Mouse (Mus musculus) brain, embryonic 14.5 days (tissue): ENCODE results near the gene Rnf223.

Experiments
- CTCF ChIP-seq: fragments of 200-500 bp; IDR thresholded peaks from 2 replicates; pipeline ENCODE4 v1.5.1; 2012; ENCODE audit warnings: inconsistent platforms, mild to moderate bottlenecking, moderate library complexity, borderline replicate concordance; ENCODE audit not compliant: insufficient read depth, insufficient read length; ENCODE audit errors: extremely low read depth
- POLR2A ChIP-seq: fragments of 200-500 bp; IDR thresholded peaks from 2 replicates; pipeline ENCODE4 v1.6.1; 2012; ENCODE audit warnings: mild to moderate bottlenecking, inconsistent platforms, borderline replicate concordance; ENCODE audit not compliant: poor library complexity, insufficient read depth, insufficient read length, severe bottlenecking; ENCODE audit errors: extremely low read depth

DNA sequence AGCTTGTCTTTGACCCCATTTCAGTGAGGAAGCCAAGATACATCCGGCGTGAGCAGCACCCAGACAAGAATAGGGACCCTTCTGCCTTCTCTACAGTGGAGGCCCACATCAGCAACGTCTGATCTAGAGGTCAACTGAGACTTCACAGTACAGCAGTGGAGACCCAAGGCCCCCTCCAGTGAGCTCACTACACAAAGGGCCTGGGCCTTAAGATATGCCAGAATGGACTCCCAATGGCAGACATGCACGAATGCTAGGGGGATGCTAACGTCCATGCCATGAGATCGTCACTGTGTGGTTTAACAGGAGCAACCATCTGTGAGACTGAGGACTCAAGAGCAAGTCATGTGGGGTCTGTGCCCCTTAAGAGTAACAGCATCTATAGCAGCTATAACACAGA lies 4.9 kb upstream of the Rnf223 start:
- TF ChIP-seq POLR2A (no peak), CTCF (no peak)
